Mouse (Mus musculus) left cerebral cortex, postnatal 25 days (tissue): ENCODE data around the gene Susd4. TPM values are rescaled to one million over a fixed set of nuclear protein-coding genes. Genes with fewer than 3 reads are reported as not detected.
A peak's percentile ranks its signal among the peaks of the same experiment; 100 is the strongest.

Experiments used
- DNase-seq, 2 experiments: peaks; one replicate each; pipeline ENCODE4 v3.0.0; 2022; ENCODE audit warnings: low spot score in 2 of 2, mixed read lengths in 1 of 2
- intact Hi-C: fragments of 180-260 bp; cut with DNase I; formaldehyde crosslinking; loops from one replicate; pipeline ENCODE4 v1.15.1; 2025
- total RNA-seq, 2 experiments: library from RNA; stranded (reverse); gene quantifications; 2 replicates each; pipeline ENCODE4 v1.2.3; 2021

Gene Susd4
- total RNA-seq, 2 experiments from 2014 or later, result 104 to 108 TPM

- intact Hi-C loops, result loop anchor here (5.0 kb wide), 2 partner anchors 47 to 113 kb away; partner anchors contain the start of gene Tlr5
- DNase-seq, result no peak
Measured at GRCm38 (mm10) chr1:182905669-182906068, 142.0 kb downstream of the Susd4 start.

DNA sequence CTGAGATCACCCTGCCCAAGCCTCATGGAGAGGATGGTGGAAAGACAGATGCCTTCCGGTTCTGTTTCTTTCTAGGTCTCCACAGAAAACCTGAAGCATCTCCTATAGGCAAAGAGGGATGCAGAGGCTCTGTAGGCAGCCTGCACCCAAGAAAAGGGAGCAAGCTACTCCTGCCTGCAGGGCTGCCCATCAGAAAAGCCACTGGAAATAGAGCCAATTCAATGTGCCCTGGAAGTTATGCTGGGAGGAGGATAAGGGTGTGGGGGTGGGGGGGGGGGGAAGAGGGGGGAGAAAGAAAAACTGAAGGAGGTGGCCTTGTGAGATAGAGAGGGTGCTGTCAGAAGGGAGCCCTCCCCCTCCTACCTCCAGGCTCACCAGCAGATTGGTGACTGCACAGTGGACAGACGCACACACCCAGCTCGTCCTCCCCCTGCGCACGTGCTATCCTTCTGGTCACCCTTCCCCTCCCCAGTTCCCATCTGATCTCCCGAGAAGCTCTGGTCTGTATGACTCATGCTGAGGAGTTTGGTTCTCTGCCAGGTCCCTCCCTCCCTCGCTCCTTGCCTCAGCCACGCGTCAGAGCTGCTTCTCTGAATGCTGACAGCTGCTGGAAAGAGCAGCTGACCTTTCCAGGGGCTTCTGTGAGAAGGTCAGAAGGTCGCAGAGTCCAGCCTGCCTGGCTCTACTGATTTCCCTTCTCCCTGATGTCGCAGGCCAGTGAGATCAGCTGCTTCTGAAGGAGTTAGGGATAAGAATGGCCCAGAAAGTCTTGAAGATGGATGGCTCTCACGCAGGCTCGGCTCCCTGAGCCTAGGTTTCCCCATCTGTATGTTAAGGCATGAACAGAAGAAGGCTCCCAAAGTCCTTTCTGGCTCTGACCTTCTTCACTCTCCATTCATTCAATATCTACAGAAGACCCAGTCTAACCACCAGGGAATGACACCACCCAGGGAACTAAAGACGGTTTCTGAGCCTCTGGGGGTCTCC is 144.7 kb downstream of the Susd4 start:
- peak; percentile 86 to 97 for DNase-seq
- intact Hi-C loops, result loop anchor here (5.0 kb wide), 2 partner anchors 44 to 116 kb away; partner anchors contain the start of gene Tlr5

DNA sequence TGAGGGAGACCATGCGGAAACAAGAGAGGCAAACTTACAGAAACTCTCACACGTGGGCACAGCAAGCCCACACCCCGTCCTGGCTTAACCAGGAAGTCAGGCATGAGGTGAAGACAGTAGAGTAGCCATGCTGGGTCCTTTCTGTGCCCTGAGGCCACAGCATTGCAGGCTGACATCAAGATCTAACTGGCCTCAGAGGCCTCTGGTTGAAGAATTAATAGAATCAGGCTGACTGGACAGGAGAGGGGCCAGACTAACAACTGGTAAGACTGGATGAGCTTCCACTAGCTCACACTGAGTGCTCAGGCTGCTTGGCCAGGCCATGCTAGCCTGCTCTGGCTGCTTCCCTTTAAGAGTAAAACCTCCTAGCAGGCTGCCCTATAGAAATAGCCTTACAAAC is 145.4 kb downstream of the Susd4 start:
- no peak for DNase-seq
- intact Hi-C loops, result loop anchor here (5.0 kb wide), 2 partner anchors 43 to 117 kb away; partner anchors contain the start of gene Tlr5

- intact Hi-C loops, result loop anchor here (5.0 kb wide), 2 partner anchors 43 to 117 kb away; partner anchors contain the start of gene Tlr5
- no peak for DNase-seq
Measured at GRCm38 (mm10) chr1:182909596-182909995, 145.9 kb downstream of the Susd4 start.

DNA sequence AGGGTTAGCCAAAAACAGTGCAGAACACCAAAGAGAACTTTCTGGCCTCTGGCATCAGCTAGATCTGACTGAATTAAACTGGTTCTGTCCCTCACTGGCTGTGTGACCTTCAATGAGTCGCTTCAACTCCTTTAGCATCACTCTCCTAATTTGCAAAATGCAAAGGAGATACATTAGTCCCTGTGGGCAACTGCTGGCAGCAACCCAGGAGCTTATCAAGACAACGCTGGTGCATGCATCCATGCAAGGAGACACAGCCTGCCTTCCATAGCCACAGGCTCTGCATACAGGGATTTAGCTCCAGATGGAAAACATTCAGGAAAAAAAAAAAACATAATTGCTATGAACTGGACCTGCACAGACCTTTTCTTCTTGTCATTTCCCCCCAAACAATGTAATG is 148.9 kb downstream of the Susd4 start:
- DNase-seq, result no peak
- intact Hi-C loops, result no loop called here

DNA sequence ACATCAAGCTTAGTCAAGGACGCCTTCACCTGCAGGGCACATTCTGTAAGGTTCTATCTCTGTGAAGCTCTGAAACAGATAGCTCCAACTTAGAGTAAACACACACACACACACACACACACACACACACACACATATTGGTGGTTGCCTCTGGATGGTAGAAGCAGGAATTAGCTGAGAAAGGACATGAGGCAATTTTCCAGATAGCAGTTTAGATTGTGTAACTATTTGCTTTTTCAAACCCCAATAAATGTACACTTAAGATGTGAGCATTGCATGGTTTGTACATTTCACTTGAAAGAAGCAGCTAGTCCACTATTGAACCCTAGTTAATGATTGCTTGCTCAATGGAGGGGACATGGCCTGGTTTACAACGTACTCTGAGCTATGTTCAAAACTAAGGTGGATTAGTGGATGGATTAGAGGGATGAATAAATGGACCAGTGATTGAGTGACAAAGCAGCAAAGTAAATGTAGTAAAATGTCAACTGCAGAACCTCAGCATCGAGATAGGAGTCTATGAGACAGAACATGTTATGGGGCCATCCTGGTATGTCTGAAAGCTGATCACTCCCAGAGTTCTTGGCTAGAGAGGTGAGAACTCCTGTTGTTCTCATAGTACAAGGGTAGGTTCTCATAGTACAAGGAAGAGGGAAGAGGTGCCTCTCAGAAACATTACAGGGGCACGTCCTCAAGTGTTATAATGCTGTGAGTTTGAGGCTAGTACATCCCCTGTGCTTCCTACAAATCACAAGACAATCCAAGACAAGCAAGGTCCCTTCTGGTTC is 150.7 kb downstream of the Susd4 start:
- intact Hi-C loops, result no loop called here
- DNase-seq, result no peak

DNA sequence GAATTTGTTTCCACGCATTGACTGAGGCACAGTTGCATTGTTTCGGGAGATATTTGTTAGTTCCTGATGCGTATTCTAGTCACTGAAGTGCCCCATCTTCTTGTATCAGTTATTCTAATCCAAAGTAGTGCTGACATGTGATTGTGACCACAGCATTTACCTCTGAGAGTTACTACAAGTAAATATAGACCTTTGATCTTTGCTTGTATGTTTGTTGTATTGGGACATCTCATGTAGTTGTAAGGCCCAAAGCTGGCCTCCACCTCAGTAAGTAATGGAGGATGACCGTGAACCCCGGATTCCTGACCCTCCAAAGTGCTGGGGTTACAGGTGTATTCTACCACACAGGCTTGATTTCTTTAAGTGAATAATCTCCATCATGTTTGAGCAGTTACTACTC is 152.5 kb downstream of the Susd4 start:
- intact Hi-C loops, result no loop called here
- DNase-seq, result no peak

GRCm38 (mm10) chr1:182918718-182919346 is 155.2 kb downstream of the Susd4 start:
- DNase-seq, result no peak
- intact Hi-C loops, result no loop called here

DNA sequence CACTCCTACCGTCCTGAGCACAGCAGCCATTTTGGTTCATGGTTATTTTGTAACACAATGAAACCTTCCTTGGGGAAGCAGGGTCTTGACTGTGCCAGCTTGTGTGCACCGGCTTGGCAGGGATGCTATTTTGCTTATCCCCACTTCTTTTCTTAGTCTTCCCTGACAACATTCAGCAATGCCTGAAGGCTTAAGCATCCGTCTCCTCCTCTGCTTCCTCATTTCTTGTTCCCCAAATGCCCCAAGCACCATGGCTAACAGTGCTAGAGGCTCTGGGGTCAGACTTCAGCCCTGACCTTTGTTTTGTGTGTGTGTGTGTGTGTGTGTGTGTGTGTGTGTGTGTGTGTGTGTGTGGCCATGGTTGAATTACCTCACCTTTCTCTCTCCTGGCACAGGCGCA is 159.2 kb downstream of the Susd4 start:
- intact Hi-C loops, result no loop called here
- peak in 1 of 2 experiments; percentile 7 for DNase-seq

DNA sequence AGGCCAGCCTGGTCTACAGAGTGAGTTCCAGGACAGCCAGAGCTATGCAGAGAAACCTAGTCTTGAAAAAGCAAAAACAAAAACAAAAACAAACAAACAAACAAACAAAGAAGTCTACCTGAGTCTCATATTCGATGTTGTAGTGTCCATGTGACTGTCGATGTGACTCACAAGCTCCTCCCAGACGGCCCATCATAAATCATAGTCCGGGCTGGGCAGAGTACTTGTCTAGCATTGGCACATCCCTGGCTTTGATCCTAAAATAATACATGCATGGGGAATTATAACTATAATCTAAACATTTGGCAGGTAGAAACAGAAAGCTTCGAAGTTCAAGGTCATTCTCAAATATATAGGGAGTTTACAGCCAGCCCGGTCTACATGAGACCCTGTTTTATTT is 162.8 kb downstream of the Susd4 start:
- intact Hi-C loops, result no loop called here
- DNase-seq, result no peak

GRCm38 (mm10) chr1:182927878-182928851 is 164.5 kb downstream of the Susd4 start:
- intact Hi-C loops, result no loop called here
- DNase-seq, result no peak

DNA sequence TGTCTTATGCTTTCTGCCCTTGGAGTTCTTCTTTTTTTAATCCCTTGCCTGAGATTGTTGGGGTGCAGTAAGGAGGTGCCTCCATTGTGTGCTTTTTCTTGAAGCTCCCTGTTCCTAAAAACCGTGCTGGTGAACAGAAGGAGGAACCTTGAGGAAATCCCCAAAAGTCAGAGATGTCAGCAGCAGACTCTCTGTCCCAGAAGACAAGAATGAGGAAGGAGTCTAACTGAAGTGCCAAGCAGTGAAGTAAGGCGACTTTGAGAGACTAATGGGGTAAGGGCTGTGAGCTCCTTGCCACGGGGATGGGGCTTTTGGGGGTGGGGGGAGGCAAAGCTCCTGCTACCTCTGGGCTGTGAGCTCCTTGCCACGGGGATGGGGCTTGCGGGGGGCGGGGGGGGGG is 171.8 kb downstream of the Susd4 start:
- intact Hi-C loops, result no loop called here
- no peak for DNase-seq

DNA sequence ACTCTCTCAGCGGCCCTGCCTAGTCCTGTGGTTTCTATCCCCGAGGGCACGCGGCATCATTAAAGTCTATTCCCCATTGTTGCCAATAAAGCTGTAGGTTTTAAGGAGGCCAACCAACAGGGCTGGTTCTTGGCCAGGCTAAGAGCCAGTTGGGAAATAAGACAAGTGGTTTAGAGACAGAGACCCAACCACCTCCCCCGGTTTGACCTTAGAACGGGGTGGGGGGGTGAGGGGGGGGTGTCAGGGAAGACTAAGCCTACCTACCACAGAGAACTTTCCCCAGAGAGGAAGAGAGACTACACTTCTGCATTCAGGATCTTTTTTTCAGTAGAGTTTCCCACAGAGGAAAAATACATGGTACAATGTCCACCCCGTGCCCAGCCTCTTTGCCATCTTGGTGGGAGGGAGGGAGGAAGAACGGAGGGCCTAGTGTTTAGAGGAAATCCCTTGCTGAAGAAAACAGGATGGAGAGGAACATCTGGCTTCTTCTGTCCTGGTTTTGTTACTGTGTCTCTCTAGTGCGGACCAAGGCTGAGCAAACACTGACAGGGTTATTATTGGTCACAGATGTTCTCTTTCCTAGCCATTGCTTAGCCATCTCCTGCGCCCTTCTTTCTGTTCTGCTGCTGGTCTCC is 173.9 kb downstream of the Susd4 start:
- intact Hi-C loops, result no loop called here
- DNase-seq, result no peak

- intact Hi-C loops, result no loop called here
- DNase-seq, result no peak
Measured at GRCm38 (mm10) chr1:182941921-182942320, 178.3 kb downstream of the Susd4 start.

GRCm38 (mm10) chr1:182943911-182944310 is 180.3 kb downstream of the Susd4 start:
- intact Hi-C loops, result no loop called here
- no peak for DNase-seq

DNA sequence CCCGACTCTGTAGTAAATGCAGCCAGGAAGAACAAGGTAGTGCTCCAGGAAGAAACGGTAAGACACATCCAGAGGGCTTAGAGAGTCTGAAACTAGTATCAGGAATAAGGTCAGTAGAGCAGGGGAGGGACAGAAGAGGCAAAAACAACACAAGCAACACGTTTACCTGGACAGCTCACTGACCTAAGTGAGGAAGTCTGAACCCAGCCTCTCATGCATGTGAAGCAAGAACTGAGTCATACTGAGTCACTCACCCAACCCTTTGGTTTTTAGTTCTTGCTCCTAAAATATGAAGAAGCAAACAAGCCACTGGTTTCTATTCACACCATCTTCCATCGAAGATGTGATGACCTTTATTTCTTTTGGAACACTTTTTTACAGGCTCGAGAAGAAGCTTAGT is 181.0 kb downstream of the Susd4 start:
- intact Hi-C loops, result no loop called here
- no peak for DNase-seq

DNA sequence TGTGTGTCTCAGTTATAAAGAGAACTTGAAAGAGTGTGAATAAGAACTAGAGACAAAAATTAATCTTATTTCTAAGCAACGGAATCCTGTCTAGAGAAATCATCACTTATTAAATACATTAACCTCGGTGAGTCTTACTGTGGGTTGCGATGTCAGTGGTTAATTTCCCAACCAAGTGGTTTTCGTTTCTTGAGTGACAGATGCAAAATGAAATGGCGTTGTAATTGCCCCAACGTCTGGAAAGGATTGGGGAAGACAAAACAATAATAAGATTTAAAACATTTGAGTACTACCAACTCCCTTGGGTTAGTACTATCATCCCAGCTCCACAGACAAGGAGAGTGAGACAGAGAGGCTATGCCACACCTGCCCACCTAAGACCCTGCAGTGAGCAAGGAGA is 181.9 kb downstream of the Susd4 start:
- intact Hi-C loops, result no loop called here
- DNase-seq, result no peak
